Mouse (Mus musculus) megakaryocyte, embryonic 14.5 days (primary cell): ENCODE results near the gene Lfng.

Experiments used
- FLI1 ChIP-seq: IDR thresholded peaks from 2 replicates; pipeline ENCODE4 v1.6.1; 2012; ENCODE audit warnings: low read length, inconsistent platforms, mixed read lengths
- GATA1 ChIP-seq: IDR thresholded peaks from 3 replicates; pipeline ENCODE4 v1.6.1; 2012; ENCODE audit warnings: mixed read lengths, low read length, inconsistent platforms, borderline replicate concordance

GRCm38 (mm10) chr5:140627580-140627979 lies 20.5 kb downstream of the Lfng start:
- no peak for TF ChIP-seq GATA1
- no peak for TF ChIP-seq FLI1
